Mouse (Mus musculus) liver, postnatal 0 days (tissue): ENCODE data around the gene Slc39a11.

Experiments used
- CTCF ChIP-seq: sonication (generic); IDR thresholded peaks from 2 replicates; pipeline ENCODE4 v1.5.1; 2016; ENCODE audit warnings: antibody characterized with exemption, low read depth
- EP300 ChIP-seq: IDR thresholded peaks from 2 replicates; pipeline ENCODE4 v1.6.1; 2016; ENCODE audit warnings: antibody characterized with exemption, low read depth, mild to moderate bottlenecking

DNA sequence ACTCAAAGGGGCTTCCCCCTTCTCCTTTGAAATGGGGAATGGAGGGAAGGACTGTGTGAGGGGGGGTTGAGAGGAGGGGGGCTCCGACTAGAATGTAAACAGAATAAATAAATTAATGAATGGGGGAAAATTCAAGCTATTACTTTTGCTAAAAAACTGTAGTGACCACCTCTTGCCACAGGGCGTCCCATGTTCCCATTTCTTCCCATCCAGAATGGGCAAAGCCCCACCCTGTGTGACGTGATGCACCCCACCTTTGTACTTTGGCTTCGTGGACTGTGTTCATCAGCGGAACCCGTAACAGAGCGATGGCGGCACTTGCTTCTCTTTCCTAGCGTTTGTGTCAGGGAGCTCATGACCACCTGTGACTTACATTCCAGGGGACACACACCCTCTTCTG is 273.8 kb downstream of the Slc39a11 start:
- TF ChIP-seq CTCF (no peak), EP300 (no peak)
